Mouse (Mus musculus) midbrain, embryonic 15.5 days (tissue): ENCODE measurements around the gene Wnt10a. TPM values are rescaled to one million over a fixed set of nuclear protein-coding genes. Genes with fewer than 3 reads are reported as not detected.

ENCODE experiments used
- ATAC-seq: fragments of 200-750 bp; cut with Nextera tagmentation; replicated peaks from 2 replicates; pipeline ENCODE4 v1.8.0; 2017; ENCODE audit warnings: moderate TSS enrichment
- H3K27ac ChIP-seq: fragments of 300-500 bp; sonication (generic); 2 replicates; pipeline ENCODE4 v1.5.1; 2015; ENCODE audit warnings: mild to moderate bottlenecking, inconsistent platforms
- H3K27me3 ChIP-seq: fragments of 300-500 bp; sonication (generic); replicated peaks from 2 replicates; pipeline ENCODE4 v1.6.1; 2015; ENCODE audit warnings: inconsistent platforms
- H3K36me3 ChIP-seq: fragments of 300-500 bp; sonication (generic); replicated peaks from 2 replicates; pipeline ENCODE4 v1.6.1; 2015; ENCODE audit warnings: inconsistent platforms
- H3K4me1 ChIP-seq: fragments of 300-500 bp; sonication (generic); 2 replicates; pipeline ENCODE4 v1.6.1; 2015; ENCODE audit warnings: inconsistent platforms
- H3K4me2 ChIP-seq: fragments of 300-500 bp; sonication (generic); 2 replicates; pipeline ENCODE4 v1.6.1; 2015; ENCODE audit warnings: inconsistent platforms, mild to moderate bottlenecking, moderate library complexity
- H3K4me3 ChIP-seq: fragments of 300-500 bp; sonication (generic); 2 replicates; pipeline ENCODE4 v1.5.1; 2015; ENCODE audit warnings: mild to moderate bottlenecking, inconsistent platforms
- H3K9ac ChIP-seq: fragments of 300-500 bp; sonication (generic); 2 replicates; pipeline ENCODE4 v1.6.1; 2015; ENCODE audit warnings: mild to moderate bottlenecking, inconsistent platforms
- H3K9me3 ChIP-seq: fragments of 300-500 bp; sonication (generic); 2 replicates; pipeline ENCODE4 v1.6.1; 2016; ENCODE audit warnings: inconsistent platforms
- WGBS: fragments of 180-500 bp; shearing (Covaris S2); methylation state at CpG from one replicate; pipeline ENCODE4 v1.1.7; 2015; ENCODE audit warnings: mixed read lengths; 5-methylcytosine and 5-hydroxymethylcytosine counted together
- polyA plus RNA-seq: library from polyadenylated mRNA; unstranded; fragments of >200 nt; fragmentation: Nextera tagmentation; extraction: Ambion mirVana; gene quantifications from 2 replicates; pipeline ENCODE4 v1.2.1, GENCODE M21; 2015

Gene Wnt10a
- polyA plus RNA-seq, 1 experiment from 2014 or later: 0.34 TPM

DNA sequence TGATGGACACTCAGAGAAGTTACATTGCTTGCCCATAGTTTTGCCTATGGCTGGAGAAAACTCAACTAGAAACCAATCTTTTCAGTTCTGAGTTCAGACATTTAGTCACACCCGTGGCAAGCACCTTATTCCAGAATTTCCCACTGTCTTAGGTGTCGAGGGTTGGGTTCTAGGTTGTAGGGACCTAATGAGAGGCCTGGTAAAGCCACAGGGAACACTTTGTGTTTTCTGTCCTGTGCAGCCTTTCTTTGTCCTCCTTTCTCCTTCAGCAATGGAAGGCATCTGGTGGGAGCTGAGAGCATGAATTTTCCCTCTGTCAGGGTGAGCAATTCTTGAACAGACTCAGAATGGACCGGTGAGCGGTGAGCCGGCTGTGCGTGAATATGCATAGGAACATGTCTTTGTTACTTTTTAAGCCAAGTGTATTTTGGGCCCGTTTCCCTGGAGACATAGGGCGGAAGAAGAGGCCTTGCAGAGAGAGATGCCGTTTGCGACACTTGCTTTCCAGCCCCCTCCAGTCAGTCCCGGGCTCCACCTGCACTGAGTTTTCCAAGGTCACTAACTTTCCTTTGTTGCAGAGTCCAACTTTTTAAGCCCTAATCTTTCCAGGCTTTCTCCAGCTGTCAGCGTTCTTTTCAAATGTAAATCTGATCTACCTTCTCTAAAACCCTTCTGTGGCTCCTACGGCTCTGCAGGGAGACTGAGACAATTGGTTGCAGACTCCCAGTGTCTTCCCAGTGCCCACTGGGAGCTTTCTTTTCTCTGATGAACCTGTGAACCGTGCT, 33.4 kb downstream of the Wnt10a start:
- no peak for ATAC-seq

DNA sequence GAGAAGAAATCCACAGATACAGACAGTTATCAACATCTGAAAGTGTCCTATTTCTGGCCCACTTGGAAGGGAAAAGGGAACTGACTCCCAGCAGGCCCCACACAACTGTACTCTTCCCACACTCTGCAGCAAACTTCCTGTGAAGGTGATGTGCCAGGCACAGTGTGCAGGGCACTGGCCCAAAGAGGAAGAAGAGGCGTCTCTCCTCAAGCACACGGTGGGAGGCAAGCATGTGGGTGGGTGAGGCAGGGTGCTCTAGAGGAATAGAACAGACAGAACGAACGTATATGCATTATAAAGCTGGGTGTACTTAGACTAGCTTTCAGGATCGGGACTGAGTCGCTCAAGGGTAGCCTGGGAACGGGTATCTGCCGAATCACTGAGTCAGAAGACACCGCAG, 38.7 kb downstream of the Wnt10a start:
- WGBS: 83% methylated on average over 9 of the region's 9 CpGs

More for the DNA sequence above, 33.4 kb downstream of the Wnt10a start:
- Histone ChIP-seq H3K4me2 (no peak overlapping the region), H3K9ac (no peak overlapping the region), H3K36me3 (no peaks in the 10 kb centered on the region), H3K27me3 (no peaks in the 10 kb centered on the region), H3K4me1 (peaks cover 4% of the 10 kb centered on the region; the same call in 1 of the 2 replicates), H3K27ac (no peak overlapping the region), H3K4me3 (no peak overlapping the region), H3K9me3 (no peaks in the 10 kb centered on the region)
- 4% methylated on average over 14 of the region's 14 CpGs for WGBS

GRCm38 (mm10) chr1:74833255-74833654, 41.9 kb downstream of the Wnt10a start:
- ATAC-seq: no peak
- H3K4me3 ChIP-seq: no peak overlapping the region
- H3K9ac ChIP-seq: no peak overlapping the region
- 95% methylated on average over 3 of the region's 3 CpGs for WGBS
- H3K36me3 ChIP-seq: no peaks in the 10 kb centered on the region
- H3K27me3 ChIP-seq: no peaks in the 10 kb centered on the region
- H3K9me3 ChIP-seq: no peaks in the 10 kb centered on the region
- no peak overlapping the region for H3K27ac ChIP-seq
- H3K4me1 ChIP-seq: no peaks in the 10 kb centered on the region
- no peak overlapping the region for H3K4me2 ChIP-seq

More for the DNA sequence above, 38.7 kb downstream of the Wnt10a start:
- no peak overlapping the region for H3K4me2 ChIP-seq
- H3K27me3 ChIP-seq: no peaks in the 10 kb centered on the region
- H3K9me3 ChIP-seq: no peaks in the 10 kb centered on the region
- H3K36me3 ChIP-seq: no peaks in the 10 kb centered on the region
- no peak for ATAC-seq
- H3K4me1 ChIP-seq: peaks cover 2% of the 10 kb centered on the region; the same call in 1 of the 2 replicates
- H3K27ac ChIP-seq: no peak overlapping the region
- no peak overlapping the region for H3K9ac ChIP-seq
- no peak overlapping the region for H3K4me3 ChIP-seq

GRCm38 (mm10) chr1:74843090-74843489, 51.8 kb downstream of the Wnt10a start:
- ATAC-seq: no peak
- Histone ChIP-seq H3K27me3 (no peaks in the 10 kb centered on the region), H3K4me1 (no peaks in the 10 kb centered on the region), H3K36me3 (no peaks in the 10 kb centered on the region), H3K9me3 (no peaks in the 10 kb centered on the region), H3K4me2 (no peak overlapping the region), H3K4me3 (no peak overlapping the region), H3K9ac (no peak overlapping the region), H3K27ac (no peak overlapping the region)
- WGBS: 85% methylated on average over 5 of the region's 5 CpGs

- no peak for ATAC-seq
- Histone ChIP-seq H3K27me3 (no peaks in the 10 kb centered on the region), H3K9me3 (no peaks in the 10 kb centered on the region), H3K4me1 (peaks cover 12% of the 10 kb centered on the region), H3K27ac (no peak overlapping the region), H3K36me3 (no peaks in the 10 kb centered on the region), H3K4me2 (no peak overlapping the region), H3K4me3 (no peak overlapping the region), H3K9ac (no peak overlapping the region)
- 57% methylated on average over 9 of the region's 9 CpGs for WGBS
Observed at GRCm38 (mm10) chr1:74846341-74846740, 55.0 kb downstream of the Wnt10a start.

GRCm38 (mm10) chr1:74848946-74849345, 57.6 kb downstream of the Wnt10a start:
- Histone ChIP-seq H3K27ac (no peak overlapping the region), H3K4me2 (no peak overlapping the region), H3K9me3 (no peaks in the 10 kb centered on the region), H3K27me3 (no peaks in the 10 kb centered on the region), H3K4me1 (peaks cover 21% of the 10 kb centered on the region), H3K9ac (no peak overlapping the region), H3K36me3 (no peaks in the 10 kb centered on the region), H3K4me3 (no peak overlapping the region)
- no peak for ATAC-seq
- WGBS: 52% methylated on average over 5 of the region's 5 CpGs

GRCm38 (mm10) chr1:74850251-74850650, 58.9 kb downstream of the Wnt10a start:
- H3K9ac ChIP-seq: no peak overlapping the region
- H3K36me3 ChIP-seq: no peaks in the 10 kb centered on the region
- H3K4me1 ChIP-seq: peaks cover 27% of the 10 kb centered on the region
- no peak overlapping the region for H3K27ac ChIP-seq
- ATAC-seq: no peak
- no peak overlapping the region for H3K4me2 ChIP-seq
- no peaks in the 10 kb centered on the region for H3K27me3 ChIP-seq
- no peak overlapping the region for H3K4me3 ChIP-seq
- H3K9me3 ChIP-seq: no peaks in the 10 kb centered on the region
- WGBS: 27% methylated on average over 6 of the region's 6 CpGs

DNA sequence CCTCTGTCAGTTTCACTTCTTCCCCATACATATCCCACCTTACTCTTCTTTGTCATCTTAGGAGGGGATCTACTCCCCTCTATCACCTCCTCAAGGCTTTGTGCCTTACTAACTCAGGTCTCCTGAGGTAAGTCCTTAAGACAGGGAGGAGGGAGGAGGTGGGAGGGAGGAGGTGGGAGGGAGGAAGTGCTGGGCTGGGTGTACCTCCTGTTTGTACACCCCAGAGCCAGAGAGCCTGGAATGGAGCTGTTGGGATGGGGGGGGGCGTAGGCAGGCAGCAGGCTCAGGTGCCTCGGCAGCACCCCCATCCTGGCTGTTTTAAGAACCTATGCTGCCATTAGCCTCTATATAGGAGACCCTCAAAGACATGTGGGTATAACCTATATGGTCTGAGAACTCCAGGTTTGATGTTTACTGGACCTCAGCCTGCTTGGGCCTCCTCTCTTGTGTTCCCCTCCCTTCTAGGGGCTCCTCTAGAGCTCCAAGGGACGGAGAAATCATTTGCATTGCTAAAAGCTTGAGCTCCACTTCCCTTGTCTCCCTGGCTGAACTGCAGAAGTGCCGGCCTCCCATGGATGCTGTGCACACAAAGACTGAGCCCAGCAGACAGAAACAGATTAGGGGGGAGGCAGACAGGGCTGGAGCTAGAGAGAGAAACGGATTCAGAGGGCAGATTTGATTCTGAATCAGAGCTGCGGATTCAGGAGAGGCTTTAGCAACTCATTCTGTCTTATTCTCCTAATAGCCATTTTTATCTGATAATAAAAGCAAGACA, 59.9 kb downstream of the Wnt10a start:
- H3K27ac ChIP-seq: peak overlapping the region; percentile 66
- ATAC-seq: no peak

More for the DNA sequence above, 59.9 kb downstream of the Wnt10a start:
- Histone ChIP-seq H3K4me2 (no peak overlapping the region), H3K9me3 (no peaks in the 10 kb centered on the region), H3K36me3 (no peaks in the 10 kb centered on the region), H3K9ac (no peak overlapping the region; the same call in 1 of the 2 replicates), H3K4me3 (no peak overlapping the region), H3K27me3 (no peaks in the 10 kb centered on the region), H3K4me1 (peaks cover 33% of the 10 kb centered on the region)
- 14% methylated on average over 6 of the region's 6 CpGs for WGBS

Other genes starting within 250 kb of the Wnt10a start
- 5.7 and 5.9 TPM in 2 replicates for gene Plcd4, start 248.6 kb upstream of the Wnt10a start, polyA plus RNA-seq
- 27.4 and 29.3 TPM in 2 replicates for gene Usp37, start 247.2 kb upstream of the Wnt10a start, polyA plus RNA-seq
- gene Zfp142, start 203.3 kb upstream of the Wnt10a start, polyA plus RNA-seq: 9.1 and 10.2 TPM in 2 replicates
- gene Bcs1l, start 203.2 kb upstream of the Wnt10a start, polyA plus RNA-seq: 24.2 TPM in 2 replicates
- 48.8 and 50.0 TPM in 2 replicates for gene Rnf25, start 190.1 kb upstream of the Wnt10a start, polyA plus RNA-seq
- 21.0 and 25.1 TPM in 2 replicates for gene Stk36, start 190.1 kb upstream of the Wnt10a start, polyA plus RNA-seq
- 10.6 and 10.9 TPM in 2 replicates for gene Ttll4, start 129.8 kb upstream of the Wnt10a start, polyA plus RNA-seq
- gene Cyp27a1, start 77.9 kb upstream of the Wnt10a start, polyA plus RNA-seq: 2.4 and 3.3 TPM in 2 replicates
- gene Prkag3, start 42.3 kb upstream of the Wnt10a start, polyA plus RNA-seq: not detected in 2 replicates
- gene Wnt6, start 19.6 kb upstream of the Wnt10a start, polyA plus RNA-seq: 5.6 and 7.2 TPM in 2 replicates
- 9.1 and 9.7 TPM in 2 replicates for gene Cdk5r2, start 63.4 kb downstream of the Wnt10a start, polyA plus RNA-seq
- gene Fev, start 93.9 kb downstream of the Wnt10a start, polyA plus RNA-seq: 1.8 TPM in 2 replicates
- gene Cryba2, start 101.6 kb downstream of the Wnt10a start, polyA plus RNA-seq: 0.38 and 0.72 TPM in 2 replicates
- gene Cfap65, start 144.1 kb downstream of the Wnt10a start, polyA plus RNA-seq: 0.90 and 0.93 TPM in 2 replicates
- 0.10 and 0.11 TPM in 2 replicates for gene Ihh, start 160.2 kb downstream of the Wnt10a start, polyA plus RNA-seq